Mouse (Mus musculus): Measurements from ENCODE around the gene Pgpep1l.

The Pgpep1l gene

GRCm38 (mm10) chr7:68259523-68260081 lies 4.4 kb downstream of the Pgpep1l start:
- DNase-seq = no peak

- DNase-seq = no peak
These were observed 5.5 kb downstream of the Pgpep1l start for GRCm38 (mm10) chr7:68258326-68259150.

GRCm38 (mm10) chr7:68257767-68258166 lies 6.3 kb downstream of the Pgpep1l start:
- DNase-seq = no peak

- no peak for DNase-seq
These were observed 13.1 kb downstream of the Pgpep1l start for GRCm38 (mm10) chr7:68250902-68251301.

GRCm38 (mm10) chr7:68250411-68250810 lies 13.6 kb downstream of the Pgpep1l start:
- DNase-seq = no peak

GRCm38 (mm10) chr7:68246249-68246648 lies 17.8 kb downstream of the Pgpep1l start:
- no peak for DNase-seq

GRCm38 (mm10) chr7:68245681-68246080 lies 18.4 kb downstream of the Pgpep1l start:
- DNase-seq = no peak

GRCm38 (mm10) chr7:68241205-68241604 lies 22.8 kb downstream of the Pgpep1l start:
- DNase-seq = peak; percentile 66

GRCm38 (mm10) chr7:68239220-68239827 lies 24.7 kb downstream of the Pgpep1l start:
- DNase-seq = no peak

GRCm38 (mm10) chr7:68236817-68237216 lies 27.2 kb downstream of the Pgpep1l start:
- peak; percentile 53 for DNase-seq

GRCm38 (mm10) chr7:68233619-68234223 lies 30.3 kb downstream of the Pgpep1l start:
- peak; percentile 61 for DNase-seq

- no peak for DNase-seq
These were observed 31.5 kb downstream of the Pgpep1l start for GRCm38 (mm10) chr7:68232521-68232920.

- no peak for DNase-seq
These were observed 33.2 kb downstream of the Pgpep1l start for GRCm38 (mm10) chr7:68230831-68231230.

- DNase-seq = no peak
These were observed 35.5 kb downstream of the Pgpep1l start for GRCm38 (mm10) chr7:68228491-68228890.

- no peak for DNase-seq
These were observed 36.4 kb downstream of the Pgpep1l start for GRCm38 (mm10) chr7:68227621-68228020.

- DNase-seq = no peak
These were observed 37.0 kb downstream of the Pgpep1l start for GRCm38 (mm10) chr7:68227021-68227420.

GRCm38 (mm10) chr7:68225427-68226054 lies 38.5 kb downstream of the Pgpep1l start:
- DNase-seq = no peak

- DNase-seq = no peak
These were observed 40.0 kb downstream of the Pgpep1l start for GRCm38 (mm10) chr7:68224006-68224405.

GRCm38 (mm10) chr7:68223356-68223808 lies 40.7 kb downstream of the Pgpep1l start:
- DNase-seq = peak; percentile 64

- DNase-seq = peak; percentile 24
These were observed 42.3 kb downstream of the Pgpep1l start for GRCm38 (mm10) chr7:68221677-68222230.

- no peak for DNase-seq
These were observed 45.2 kb downstream of the Pgpep1l start for GRCm38 (mm10) chr7:68218879-68219278.

GRCm38 (mm10) chr7:68215522-68216070 lies 48.4 kb downstream of the Pgpep1l start:
- no peak for DNase-seq
